Mouse (Mus musculus): Measurements from ENCODE around the gene Il31ra. TPM values are rescaled to one million over a fixed set of nuclear protein-coding genes. Genes with fewer than 3 reads are reported as not detected.
A peak's percentile ranks its signal among the peaks of the same experiment; 100 is the strongest.

Gene Il31ra
- total RNA-seq, 1 experiment from 2014 or later, result 11.8 TPM

- ATAC-seq (replicated peaks; ENCODE audit: insufficient number of reproducible peaks, low FRiP score, low TSS enrichment, poor library complexity, severe bottlenecking), result no peak
Measured at GRCm38 (mm10) chr13:112573800-112574199, 20.4 kb downstream of the Il31ra start.

- no peak for ATAC-seq (replicated peaks; ENCODE audit: insufficient number of reproducible peaks, low FRiP score, low TSS enrichment, poor library complexity, severe bottlenecking)
Measured at GRCm38 (mm10) chr13:112570768-112571167, 23.4 kb downstream of the Il31ra start.

GRCm38 (mm10) chr13:112569606-112570005 lies 24.6 kb downstream of the Il31ra start:
- no peak for ATAC-seq (replicated peaks; ENCODE audit: insufficient number of reproducible peaks, low FRiP score, low TSS enrichment, poor library complexity, severe bottlenecking)

DNA sequence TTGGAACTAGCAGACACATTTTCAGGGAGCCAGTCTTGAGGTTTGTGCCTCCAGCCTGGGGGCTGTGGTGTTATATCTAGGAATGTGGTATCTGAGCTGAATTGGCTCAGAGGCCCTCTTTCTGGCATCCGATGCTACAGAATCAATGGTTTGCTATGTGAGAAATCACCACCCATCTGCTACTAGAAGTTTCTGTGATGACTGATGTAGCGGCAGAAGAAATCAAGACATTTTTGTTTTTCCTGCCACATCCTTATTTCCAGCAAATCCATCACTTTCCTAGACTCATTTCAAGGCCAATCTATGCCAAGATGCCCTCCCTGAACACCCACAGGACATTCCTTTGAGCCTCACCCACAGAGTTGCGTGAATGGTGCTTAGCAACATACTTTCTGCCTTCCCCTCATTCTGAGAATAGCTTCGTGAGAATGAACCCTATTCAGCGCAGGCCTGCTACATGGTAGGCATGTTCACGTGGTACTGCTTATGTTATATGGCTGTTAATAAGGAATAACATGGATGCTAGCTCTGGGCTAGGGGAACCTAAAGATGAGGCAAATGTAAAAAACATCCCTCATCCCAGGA lies 33.5 kb downstream of the Il31ra start:
- no peak for ATAC-seq (replicated peaks; ENCODE audit: insufficient number of reproducible peaks, low FRiP score, low TSS enrichment, poor library complexity, severe bottlenecking)

DNA sequence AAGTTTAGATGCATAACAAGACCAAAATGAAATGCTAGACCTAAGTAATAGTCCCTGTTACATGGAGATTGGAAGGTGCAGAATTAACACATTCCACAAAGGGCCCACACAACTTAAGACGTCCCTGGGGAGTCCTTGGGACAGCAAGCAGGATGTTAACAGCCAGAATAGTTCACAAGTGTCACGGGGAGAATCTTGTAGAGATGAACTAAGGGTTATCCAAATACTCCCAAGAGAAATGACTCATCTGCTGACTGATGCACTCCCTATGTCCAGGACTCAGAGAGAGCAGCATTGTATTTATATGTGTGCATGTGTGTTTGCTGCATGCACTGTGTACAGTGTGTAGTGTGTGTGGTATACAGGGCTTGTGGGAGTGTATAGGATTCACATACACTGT lies 37.7 kb downstream of the Il31ra start:
- no peak for ATAC-seq (replicated peaks; ENCODE audit: insufficient number of reproducible peaks, low FRiP score, low TSS enrichment, poor library complexity, severe bottlenecking)

GRCm38 (mm10) chr13:112553304-112553703 lies 40.9 kb downstream of the Il31ra start:
- no peak for ATAC-seq (replicated peaks; ENCODE audit: insufficient number of reproducible peaks, low FRiP score, low TSS enrichment, poor library complexity, severe bottlenecking)

DNA sequence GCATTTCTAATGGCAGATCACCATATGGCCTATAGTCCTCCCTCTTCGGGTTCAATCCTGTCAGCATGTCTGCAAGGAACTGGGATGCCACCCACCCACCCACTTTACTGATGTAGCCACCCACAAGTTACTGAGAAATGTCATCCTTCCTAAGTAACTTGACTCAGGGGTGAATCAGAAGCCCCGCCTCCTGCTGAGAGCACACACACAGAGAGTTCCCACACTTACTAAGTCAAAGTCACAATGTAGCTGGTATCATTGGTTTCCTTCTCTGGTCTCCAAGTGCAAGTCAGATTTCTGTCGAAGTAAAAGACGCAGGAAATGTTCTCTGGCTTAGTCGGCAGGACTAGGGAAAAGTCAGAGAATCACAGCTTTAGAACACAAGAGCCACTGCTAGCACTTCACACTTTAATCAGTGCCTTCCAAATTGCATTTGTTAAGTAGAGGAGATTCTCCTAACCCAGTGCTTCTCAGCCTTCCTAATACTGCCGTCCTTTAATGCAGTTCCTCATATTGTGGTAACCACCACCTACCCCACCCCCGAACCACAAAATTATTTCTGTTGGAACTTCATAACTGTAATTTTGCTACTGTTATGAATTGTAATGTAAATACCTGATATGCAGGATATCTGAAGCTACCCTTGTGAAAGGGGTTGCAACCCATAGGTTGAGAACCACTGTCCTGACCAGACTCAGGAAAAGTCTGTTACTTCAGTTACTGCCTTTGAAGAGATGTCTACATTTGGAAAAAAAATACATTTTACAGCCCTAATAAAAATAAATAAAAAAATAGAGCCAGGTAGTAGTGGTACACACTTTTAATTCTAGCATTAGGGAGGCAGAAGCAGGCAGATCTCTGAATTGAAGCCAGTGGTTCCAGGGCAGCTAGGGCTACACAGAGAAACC lies 42.3 kb downstream of the Il31ra start:
- ATAC-seq (replicated peaks; ENCODE audit: insufficient number of reproducible peaks, low FRiP score, low TSS enrichment, poor library complexity, severe bottlenecking), result peak; percentile 71

DNA sequence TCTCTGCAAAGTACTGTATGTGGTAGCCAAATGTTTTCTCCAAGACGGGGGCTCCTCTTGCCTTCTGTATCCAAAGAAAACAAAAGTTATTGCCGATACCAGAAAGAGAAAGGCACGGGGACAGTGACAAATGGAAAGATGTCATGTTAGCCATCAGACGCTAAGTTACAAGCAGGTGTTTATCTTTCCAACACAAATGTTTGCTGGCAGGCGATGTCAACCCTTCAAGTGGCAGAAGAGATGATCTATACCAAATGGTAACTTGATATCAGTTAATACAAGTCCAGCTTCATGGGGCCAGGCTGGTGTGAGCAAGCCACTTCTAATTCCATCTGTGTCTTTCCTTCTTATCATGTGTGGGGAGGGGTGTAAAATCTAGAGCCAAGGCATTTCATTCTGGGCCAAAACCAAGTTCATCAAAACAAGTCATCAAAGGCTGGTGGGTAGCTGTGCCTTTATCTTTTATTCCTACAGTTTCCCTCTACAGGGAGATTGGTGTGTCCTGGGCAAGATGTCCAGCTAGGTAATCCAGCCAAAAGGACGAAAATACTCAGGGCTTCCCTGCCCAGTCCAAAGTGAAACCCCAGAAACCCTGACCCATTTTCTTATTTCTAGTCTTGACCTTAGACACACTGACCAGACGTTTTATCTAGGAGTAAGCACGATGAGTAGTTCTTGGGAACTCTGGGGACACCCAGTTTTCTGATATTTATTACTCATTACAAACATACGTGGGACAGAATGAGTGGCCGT lies 52.8 kb downstream of the Il31ra start:
- no peak for ATAC-seq (replicated peaks; ENCODE audit: insufficient number of reproducible peaks, low FRiP score, low TSS enrichment, poor library complexity, severe bottlenecking)

- ATAC-seq (replicated peaks; ENCODE audit: insufficient number of reproducible peaks, low FRiP score, low TSS enrichment, poor library complexity, severe bottlenecking), result no peak
Measured at GRCm38 (mm10) chr13:112540616-112541015, 53.5 kb downstream of the Il31ra start.

GRCm38 (mm10) chr13:112537065-112537464 lies 57.1 kb downstream of the Il31ra start:
- no peak for ATAC-seq (replicated peaks; ENCODE audit: insufficient number of reproducible peaks, low FRiP score, low TSS enrichment, poor library complexity, severe bottlenecking)

GRCm38 (mm10) chr13:112536611-112537010 lies 57.5 kb downstream of the Il31ra start:
- ATAC-seq (replicated peaks; ENCODE audit: insufficient number of reproducible peaks, low FRiP score, low TSS enrichment, poor library complexity, severe bottlenecking), result no peak

- no peak for ATAC-seq (replicated peaks; ENCODE audit: insufficient number of reproducible peaks, low FRiP score, low TSS enrichment, poor library complexity, severe bottlenecking)
Measured at GRCm38 (mm10) chr13:112533556-112533955, 60.6 kb downstream of the Il31ra start.

- no peak for ATAC-seq (replicated peaks; ENCODE audit: insufficient number of reproducible peaks, low FRiP score, low TSS enrichment, poor library complexity, severe bottlenecking)
Measured at GRCm38 (mm10) chr13:112532235-112532634, 61.9 kb downstream of the Il31ra start.

GRCm38 (mm10) chr13:112529893-112530292 lies 64.3 kb downstream of the Il31ra start:
- ATAC-seq (replicated peaks; ENCODE audit: insufficient number of reproducible peaks, low FRiP score, low TSS enrichment, poor library complexity, severe bottlenecking), result peak; percentile 96

GRCm38 (mm10) chr13:112527186-112527585 lies 67.0 kb downstream of the Il31ra start:
- no peak for ATAC-seq (replicated peaks; ENCODE audit: insufficient number of reproducible peaks, low FRiP score, low TSS enrichment, poor library complexity, severe bottlenecking)

GRCm38 (mm10) chr13:112523346-112523970 lies 70.7 kb downstream of the Il31ra start:
- ATAC-seq (replicated peaks; ENCODE audit: insufficient number of reproducible peaks, low FRiP score, low TSS enrichment, poor library complexity, severe bottlenecking), result no peak

DNA sequence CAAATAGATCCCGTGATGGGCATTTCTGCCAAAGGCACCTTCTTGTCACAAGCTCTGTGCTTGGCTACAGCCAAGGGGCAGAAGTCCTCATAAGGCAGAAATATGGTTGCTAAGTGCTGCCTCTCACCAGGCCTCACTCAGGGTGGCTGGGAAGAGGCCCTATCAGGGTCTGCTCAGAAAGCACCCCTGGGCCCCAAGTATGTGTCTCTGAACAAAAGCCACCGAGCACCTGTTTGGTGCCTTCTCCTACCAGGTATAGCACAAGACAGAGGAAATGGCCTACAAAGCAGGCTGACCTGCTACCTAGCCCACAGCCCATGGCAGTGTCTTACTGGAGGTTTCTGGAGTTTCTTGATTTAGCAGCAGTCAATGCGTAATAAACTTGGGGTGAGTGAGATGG lies 71.3 kb downstream of the Il31ra start:
- no peak for ATAC-seq (replicated peaks; ENCODE audit: insufficient number of reproducible peaks, low FRiP score, low TSS enrichment, poor library complexity, severe bottlenecking)

- peak; percentile 60; the same call in 1 of the 2 replicates for ATAC-seq (replicated peaks; ENCODE audit: insufficient number of reproducible peaks, low FRiP score, low TSS enrichment, poor library complexity, severe bottlenecking)
Measured at GRCm38 (mm10) chr13:112522261-112522660, 71.9 kb downstream of the Il31ra start.

DNA sequence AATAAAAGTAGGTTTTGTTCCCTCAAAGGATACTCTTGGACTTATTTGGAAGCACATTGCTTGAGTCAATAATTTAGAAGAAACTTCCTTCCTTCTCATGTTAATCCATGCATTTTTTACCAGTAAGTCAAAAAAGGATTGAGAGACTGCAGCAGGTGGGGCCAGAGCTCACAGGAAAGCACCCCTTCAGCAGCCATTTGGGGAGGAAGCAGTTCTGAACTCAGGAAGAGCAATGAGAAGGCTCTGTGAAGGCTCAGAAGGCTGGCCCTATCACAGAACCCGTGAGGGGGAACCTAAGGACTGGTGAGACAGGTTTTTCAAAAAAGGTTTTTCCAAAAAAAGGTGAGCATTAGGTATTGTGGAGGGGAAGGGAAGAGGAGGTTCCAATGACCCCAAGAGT lies 79.6 kb downstream of the Il31ra start:
- ATAC-seq (replicated peaks; ENCODE audit: insufficient number of reproducible peaks, low FRiP score, low TSS enrichment, poor library complexity, severe bottlenecking), result no peak

Data from monocyte, adult 5-6 weeks (primary cell).